Comparison of ENCODE assay signal across 26 mouse cellular contexts in genomic region chr11:74583824-74584349, GRCm38 (mm10). TPM values are rescaled to one million over a fixed set of nuclear protein-coding genes. Genes with fewer than 3 reads are reported as not detected.
DNase-seq lines count a peak whose midpoint lies in the region; ATAC-seq and TF ChIP-seq lines count a peak whose summit lies in the region.
"Had no signal": no experiment of that assay in that cellular context is flagged by ENCODE, and none has a peak within 500 bp of the region (broad histone marks: within the 10 kb centered on the region; RNA-seq: fewer than 3 reads in every experiment).

No protein-coding gene starts in this region.

- DNase-seq in left cerebral cortex, adult 2 months (ENCODE audit: extremely low spot score in 1 of 2, low spot score in 2 of 2) = no peak
- DNase-seq in left cerebral cortex, postnatal 10 days (ENCODE audit: extremely low spot score in 1 of 2, low spot score in 2 of 2) = no peak
- no peak for DNase-seq in liver, embryonic 11.5 days (ENCODE audit: low spot score)
- no peak for DNase-seq in kidney, adult 9 months
- DNase-seq in lung, postnatal 25 days (ENCODE audit: low spot score) = no peak
- DNase-seq: adrenal gland, adult 2 months; adrenal gland, postnatal 14 days; cerebellum, adult 11 months; cerebellum, adult 9-10 months; cerebellum, postnatal 14 days; gastrocnemius, postnatal 10 days; gastrocnemius, postnatal 36 days; heart, adult 18-20 months; heart, postnatal 10 days; heart, postnatal 36 days had no signal

- no peak overlapping the region for H3K4me3 ChIP-seq in left cerebral cortex, adult 2 months
- no peak overlapping the region for H3K4me3 ChIP-seq in liver, embryonic 11.5 days (ENCODE audit: low read depth, low read length)
- H3K4me3 ChIP-seq in liver, embryonic 12.5 days = no peak overlapping the region
- no peak overlapping the region for H3K4me3 ChIP-seq in liver, embryonic 15.5 days (replicated peaks)
- H3K4me3 ChIP-seq: forebrain, embryonic 10.5 days; forebrain, embryonic 13.5 days; heart, embryonic 12.5 days; heart, embryonic 15.5 days; hindbrain, embryonic 10.5 days had no signal

- no peaks in the 10 kb centered on the region for H3K36me3 ChIP-seq in liver, embryonic 11.5 days (ENCODE audit: control insufficient read depth, insufficient read depth, low read length)
- no peaks in the 10 kb centered on the region for H3K36me3 ChIP-seq in liver, embryonic 12.5 days
- no peaks in the 10 kb centered on the region for H3K36me3 ChIP-seq in liver, embryonic 15.5 days (replicated peaks)
- H3K36me3 ChIP-seq: forebrain, embryonic 10.5 days; heart, embryonic 12.5 days; heart, embryonic 15.5 days; hindbrain, embryonic 10.5 days had no signal

- H3K4me1 ChIP-seq in liver, embryonic 11.5 days (replicated peaks; ENCODE audit: control insufficient read depth, insufficient read depth, low read length) = peaks cover 7% of the 10 kb centered on the region; the same call in 1 of the 2 replicates
- H3K4me1 ChIP-seq in liver, embryonic 12.5 days = peaks cover 25% of the 10 kb centered on the region
- H3K4me1 ChIP-seq in liver, embryonic 15.5 days (replicated peaks) = peaks cover 30% of the 10 kb centered on the region
- H3K4me1 ChIP-seq: forebrain, embryonic 10.5 days; forebrain, embryonic 13.5 days; heart, embryonic 12.5 days; heart, embryonic 15.5 days had no signal

- peak overlapping the region; percentile 44; the same call in 1 of the 2 replicates for H3K27ac ChIP-seq in left cerebral cortex, adult 2 months
- H3K27ac ChIP-seq in liver, embryonic 11.5 days (ENCODE audit: low read depth, low read length) = no peak overlapping the region
- no peak overlapping the region for H3K27ac ChIP-seq in liver, embryonic 12.5 days
- no peak overlapping the region for H3K27ac ChIP-seq in liver, embryonic 15.5 days (replicated peaks)
- H3K27ac ChIP-seq: forebrain, embryonic 10.5 days; forebrain, embryonic 13.5 days; heart, embryonic 15.5 days; hindbrain, embryonic 10.5 days; hindbrain, embryonic 14.5 days had no signal

- TF ChIP-seq CTCF in left cerebral cortex, adult 2 months (IDR thresholded peaks at IDR 0.05) = no peak

- peaks cover 31% of the 10 kb centered on the region for H3K27me3 ChIP-seq in liver, embryonic 11.5 days (replicated peaks; ENCODE audit: control insufficient read depth, insufficient read depth, low read length)
- H3K27me3 ChIP-seq in liver, embryonic 12.5 days (replicated peaks) = peaks cover 63% of the 10 kb centered on the region
- peaks cover 46% of the 10 kb centered on the region for H3K27me3 ChIP-seq in liver, embryonic 15.5 days

- WGBS in liver, embryonic 11.5 days = 58% methylated on average over 7 of the region's 7 CpGs
- WGBS in liver, embryonic 12.5 days (ENCODE audit: insufficient replicate concordance) = 47% methylated on average over 7 of the region's 7 CpGs
- 37% methylated on average over 7 of the region's 7 CpGs for WGBS in liver, embryonic 15.5 days (ENCODE audit: insufficient replicate concordance)

- no peaks in the 10 kb centered on the region for H3K9me3 ChIP-seq in liver, embryonic 11.5 days (ENCODE audit: control insufficient read depth, low read length)
- H3K9me3 ChIP-seq in liver, embryonic 12.5 days (replicated peaks) = no peaks in the 10 kb centered on the region
- H3K9me3 ChIP-seq in liver, embryonic 15.5 days (replicated peaks) = no peaks in the 10 kb centered on the region
- H3K9me3 ChIP-seq: forebrain, embryonic 10.5 days; forebrain, embryonic 13.5 days; heart, embryonic 12.5 days; heart, embryonic 15.5 days; hindbrain, embryonic 10.5 days had no signal

- intact Hi-C loops in left cerebral cortex, adult 2 months (cut with DNase I) = no loop called here
- intact Hi-C loops in left cerebral cortex, postnatal 10 days (cut with DNase I) = no loop called here

- ATAC-seq in liver, embryonic 11.5 days (replicated peaks; ENCODE audit: low FRiP score) = peak; percentile 40; the same call in 1 of the 2 replicates
- peak; percentile 68 for ATAC-seq in liver, embryonic 12.5 days
- ATAC-seq in liver, embryonic 15.5 days (ENCODE audit: insufficient read depth) = peak; percentile 41; the same call in 1 of the 2 replicates
- no peak for ATAC-seq in granulocyte monocyte progenitor cell, adult 5-6 weeks (replicated peaks; ENCODE audit: poor library complexity, severe bottlenecking)
- ATAC-seq: CD4-positive, CD25-positive, alpha-beta regulatory T cell, adult 4 months; forebrain, embryonic 13.5 days; forebrain, embryonic 16.5 days had no signal

- no peak overlapping the region for H3K4me2 ChIP-seq in liver, embryonic 11.5 days
- no peak overlapping the region for H3K4me2 ChIP-seq in liver, embryonic 12.5 days
- no peak overlapping the region for H3K4me2 ChIP-seq in liver, embryonic 15.5 days
- H3K4me2 ChIP-seq: forebrain, embryonic 13.5 days; heart, embryonic 12.5 days; heart, embryonic 15.5 days; hindbrain, embryonic 14.5 days had no signal

- no peak overlapping the region for H3K9ac ChIP-seq in liver, embryonic 11.5 days (ENCODE audit: low read depth, low read length)
- no peak overlapping the region for H3K9ac ChIP-seq in liver, embryonic 12.5 days
- no peak overlapping the region for H3K9ac ChIP-seq in liver, embryonic 15.5 days
- H3K9ac ChIP-seq: forebrain, embryonic 13.5 days; heart, embryonic 12.5 days; heart, embryonic 15.5 days; hindbrain, embryonic 14.5 days had no signal

RNA-seq across cellular contexts. Expression of gene Rap1gap2, which starts 26.8 kb away (rescaled TPM):
- total RNA-seq in left cerebral cortex, adult 2 months (2021) = 100 to 1,000 TPM; 186 to 188 TPM
- 100 to 1,000 TPM; 135 to 139 TPM for total RNA-seq in left cerebral cortex, postnatal 10 days (2021)
- polyA plus RNA-seq in liver, embryonic 11.5 days (2014; fragmentation: Nextera tagmentation; extraction: Ambion mirVana) = 2.1 TPM in 2 replicates
- polyA plus RNA-seq in liver, embryonic 12.5 days (2016; fragmentation: Nextera tagmentation; extraction: Ambion mirVana) = 0.96 and 1.4 TPM in 2 replicates
- polyA plus RNA-seq in liver, embryonic 15.5 days (2015; fragmentation: Nextera tagmentation; extraction: Ambion mirVana) = 0.76 and 0.81 TPM in 2 replicates
- 1.1 and 3.2 TPM in 2 replicates for total RNA-seq in granulocyte monocyte progenitor cell, adult 5-6 weeks (2014; fragmentation: Nextera tagmentation)
- total RNA-seq in granulocyte monocyte progenitor cell, adult 5-6 weeks (2017) = 0.78 and 0.82 TPM in 2 replicates

RNA-seq across cellular contexts. Expression of gene Ccdc92b, which starts 35.5 kb away (rescaled TPM):
- 10 to 100 TPM; 29.8 to 31.7 TPM for total RNA-seq in left cerebral cortex, adult 2 months (2021)
- 10 to 100 TPM; 19.2 to 20.8 TPM for total RNA-seq in left cerebral cortex, postnatal 10 days (2021)
- polyA plus RNA-seq in liver, embryonic 11.5 days (2014; fragmentation: Nextera tagmentation; extraction: Ambion mirVana) = 5.3 and 5.5 TPM in 2 replicates
- 14.7 and 16.0 TPM in 2 replicates for polyA plus RNA-seq in liver, embryonic 12.5 days (2016; fragmentation: Nextera tagmentation; extraction: Ambion mirVana)
- polyA plus RNA-seq in liver, embryonic 15.5 days (2015; fragmentation: Nextera tagmentation; extraction: Ambion mirVana) = 13.7 and 17.7 TPM in 2 replicates
- not detected in 2 replicates for total RNA-seq in granulocyte monocyte progenitor cell, adult 5-6 weeks (2014; fragmentation: Nextera tagmentation)
- not detected in 2 replicates for total RNA-seq in granulocyte monocyte progenitor cell, adult 5-6 weeks (2017)
- polyA plus RNA-seq: CD4-positive, CD25-positive, alpha-beta regulatory T cell, adult 4 months had no signal

Comparison
In these comparisons a context has a peak if more than half of its experiments do, and no peak if none do; other contexts are left out.
1. RNA of gene Rap1gap2, which starts 26.8 kb away (total RNA-seq): 186 to 188 TPM in left cerebral cortex, adult 2 months and 135 to 139 TPM in left cerebral cortex, postnatal 10 days; 0.78 to 3.2 TPM in granulocyte monocyte progenitor cell, adult 5-6 weeks; every median in the first group is over 10 times any median in the second.
2. RNA of gene Ccdc92b, which starts 35.5 kb away (total RNA-seq): 29.8 to 31.7 TPM in left cerebral cortex, adult 2 months and 19.2 to 20.8 TPM in left cerebral cortex, postnatal 10 days; not detected in granulocyte monocyte progenitor cell, adult 5-6 weeks; every median in the first group is over 10 times any median in the second.